Mouse (Mus musculus): Measurements from ENCODE around the gene Cep104. TPM values are rescaled to one million over a fixed set of nuclear protein-coding genes. Genes with fewer than 3 reads are reported as not detected.
A peak's percentile ranks its signal among the peaks of the same experiment; 100 is the strongest.

Cep104 gene
- polyA plus RNA-seq, 1 experiment from 2014 or later = 21.7 TPM

- Histone ChIP-seq H3K4me2 (replicated peaks) (no peak overlapping the region), H3K4me1 (no peaks in the 10 kb centered on the region), H3K36me3 (peaks cover 34% of the 10 kb centered on the region), H3K4me3 (no peak overlapping the region), H3K27ac (replicated peaks) (no peak overlapping the region), H3K27me3 (no peaks in the 10 kb centered on the region), H3K9ac (replicated peaks) (no peak overlapping the region), H3K9me3 (no peaks in the 10 kb centered on the region)
- no peak for ATAC-seq (replicated peaks)
- 91% methylated on average over 5 of the region's 5 CpGs for WGBS
Measured at GRCm38 (mm10) chr4:154005488-154005887, 30.5 kb downstream of the Cep104 start.

- no peak for ATAC-seq (replicated peaks)
- Histone ChIP-seq H3K27me3 (no peaks in the 10 kb centered on the region), H3K27ac (replicated peaks) (no peak overlapping the region), H3K4me2 (replicated peaks) (no peak overlapping the region), H3K9ac (replicated peaks) (no peak overlapping the region), H3K36me3 (peaks cover 34% of the 10 kb centered on the region), H3K9me3 (no peaks in the 10 kb centered on the region), H3K4me3 (no peak overlapping the region), H3K4me1 (peaks cover 6% of the 10 kb centered on the region)
- 93% methylated on average over 6 of the region's 6 CpGs for WGBS
Measured at GRCm38 (mm10) chr4:154006264-154006663, 31.3 kb downstream of the Cep104 start.

GRCm38 (mm10) chr4:154007759-154008158 is 32.8 kb downstream of the Cep104 start:
- Histone ChIP-seq H3K4me2 (replicated peaks) (no peak overlapping the region), H3K9me3 (no peaks in the 10 kb centered on the region), H3K27ac (replicated peaks) (no peak overlapping the region), H3K4me3 (no peak overlapping the region), H3K36me3 (peaks cover 26% of the 10 kb centered on the region), H3K4me1 (peaks cover 12% of the 10 kb centered on the region), H3K27me3 (no peaks in the 10 kb centered on the region), H3K9ac (replicated peaks) (no peak overlapping the region)
- WGBS = 82% methylated on average over 4 of the region's 4 CpGs
- no peak for ATAC-seq (replicated peaks)

- Histone ChIP-seq H3K9me3 (no peaks in the 10 kb centered on the region), H3K4me2 (replicated peaks) (peak overlapping the region; percentile 97), H3K4me3 (peak overlapping the region; percentile 76), H3K4me1 (peaks cover 25% of the 10 kb centered on the region), H3K36me3 (peaks cover 15% of the 10 kb centered on the region), H3K27me3 (no peaks in the 10 kb centered on the region), H3K27ac (replicated peaks) (peak overlapping the region; percentile 53), H3K9ac (replicated peaks) (peak overlapping the region; percentile 73)
- peak; percentile 69; the same call in 1 of the 2 replicates for ATAC-seq (replicated peaks)
- 26% methylated on average over 13 of the region's 13 CpGs for WGBS
Measured at GRCm38 (mm10) chr4:154010907-154011645, 36.1 kb downstream of the Cep104 start.

GRCm38 (mm10) chr4:154011646-154012089 is 36.7 kb downstream of the Cep104 start, which contains the start of gene Lrrc47:
Lrrc47 (plus strand) TSS chr4:154011731.
- Histone ChIP-seq H3K27ac (replicated peaks) (peak within 1 kb of the TSS; percentile 53), H3K36me3 (peaks cover 14% of the 10 kb centered on the region), H3K4me1 (peaks cover 25% of the 10 kb centered on the region), H3K9me3 (no peaks in the 10 kb centered on the region), H3K27me3 (no peaks in the 10 kb centered on the region), H3K4me2 (replicated peaks) (peak within 1 kb of the TSS; percentile 97), H3K4me3 (peak within 1 kb of the TSS; percentile 76), H3K9ac (replicated peaks) (peak within 1 kb of the TSS; percentile 73)
- peak; percentile 96 for ATAC-seq (replicated peaks)
- under 1% methylated on average over 44 of the region's 59 CpGs for WGBS

- peaks cover 25% of the 10 kb centered on the region for H3K4me1 ChIP-seq
- H3K9ac ChIP-seq (replicated peaks) = peak overlapping the region; percentile 73
- H3K27me3 ChIP-seq = no peaks in the 10 kb centered on the region
- no peak overlapping the region for H3K27ac ChIP-seq (replicated peaks)
- H3K4me2 ChIP-seq (replicated peaks) = peak overlapping the region; percentile 97
- no peaks in the 10 kb centered on the region for H3K9me3 ChIP-seq
- ATAC-seq (replicated peaks) = peak; percentile 20
- H3K36me3 ChIP-seq = peaks cover 16% of the 10 kb centered on the region
- peak overlapping the region; percentile 76 for H3K4me3 ChIP-seq
- 2% methylated on average over 55 of the region's 55 CpGs for whole genome bisulfite sequencing
Measured at GRCm38 (mm10) chr4:154012132-154012882, 37.3 kb downstream of the Cep104 start.

- no peak for ATAC-seq (replicated peaks)
- H3K36me3 ChIP-seq = peaks cover 45% of the 10 kb centered on the region
- H3K4me1 ChIP-seq = peaks cover 25% of the 10 kb centered on the region
- no peak overlapping the region for H3K4me2 ChIP-seq (replicated peaks)
- H3K27me3 ChIP-seq = no peaks in the 10 kb centered on the region
- WGBS = 91% methylated on average over 11 of the region's 11 CpGs
- H3K27ac ChIP-seq (replicated peaks) = no peak overlapping the region
- H3K4me3 ChIP-seq = no peak overlapping the region
- H3K9me3 ChIP-seq = no peaks in the 10 kb centered on the region
- H3K9ac ChIP-seq (replicated peaks) = no peak overlapping the region
Measured at GRCm38 (mm10) chr4:154015476-154015875, 40.5 kb downstream of the Cep104 start.

GRCm38 (mm10) chr4:154019571-154019970 is 44.6 kb downstream of the Cep104 start:
- Histone ChIP-seq H3K27me3 (no peaks in the 10 kb centered on the region), H3K9ac (replicated peaks) (no peak overlapping the region), H3K27ac (replicated peaks) (no peak overlapping the region), H3K4me2 (replicated peaks) (no peak overlapping the region), H3K4me1 (no peaks in the 10 kb centered on the region), H3K4me3 (no peak overlapping the region), H3K9me3 (no peaks in the 10 kb centered on the region), H3K36me3 (peaks cover 64% of the 10 kb centered on the region)
- WGBS = 75% methylated on average over 7 of the region's 7 CpGs
- no peak for ATAC-seq (replicated peaks)

- Histone ChIP-seq H3K4me1 (peaks cover 11% of the 10 kb centered on the region), H3K27me3 (peaks cover 9% of the 10 kb centered on the region; the same call in 1 of the 2 replicates), H3K36me3 (peaks cover 56% of the 10 kb centered on the region), H3K4me3 (no peak overlapping the region), H3K9ac (replicated peaks) (no peak overlapping the region), H3K27ac (replicated peaks) (no peak overlapping the region), H3K9me3 (no peaks in the 10 kb centered on the region), H3K4me2 (replicated peaks) (no peak overlapping the region)
- WGBS = 92% methylated on average over 9 of the region's 9 CpGs
- no peak for ATAC-seq (replicated peaks)
Measured at GRCm38 (mm10) chr4:154021432-154021831, 46.4 kb downstream of the Cep104 start.

GRCm38 (mm10) chr4:154022407-154022806 is 47.4 kb downstream of the Cep104 start:
- WGBS = 77% methylated on average over 4 of the region's 4 CpGs
- Histone ChIP-seq H3K4me2 (replicated peaks) (no peak overlapping the region), H3K27ac (replicated peaks) (no peak overlapping the region), H3K9ac (replicated peaks) (no peak overlapping the region), H3K4me1 (peaks cover 11% of the 10 kb centered on the region), H3K36me3 (peaks cover 47% of the 10 kb centered on the region), H3K27me3 (peaks cover 18% of the 10 kb centered on the region; the same call in 1 of the 2 replicates), H3K9me3 (no peaks in the 10 kb centered on the region), H3K4me3 (no peak overlapping the region)
- ATAC-seq (replicated peaks) = 0 out of 2 replicates have a peak, but pooled peaks have one; percentile 5

GRCm38 (mm10) chr4:154022844-154023243 is 47.9 kb downstream of the Cep104 start:
- H3K27ac ChIP-seq (replicated peaks) = no peak overlapping the region
- H3K4me1 ChIP-seq = peaks cover 11% of the 10 kb centered on the region
- no peaks in the 10 kb centered on the region for H3K9me3 ChIP-seq
- ATAC-seq (replicated peaks) = peak; percentile 20; the same call in 1 of the 2 replicates
- H3K9ac ChIP-seq (replicated peaks) = no peak overlapping the region
- no peak overlapping the region for H3K4me2 ChIP-seq (replicated peaks)
- no peak overlapping the region for H3K4me3 ChIP-seq
- peaks cover 18% of the 10 kb centered on the region; the same call in 1 of the 2 replicates for H3K27me3 ChIP-seq
- WGBS = 14% methylated on average over 4 of the region's 4 CpGs
- H3K36me3 ChIP-seq = peaks cover 45% of the 10 kb centered on the region

Data from forebrain, embryonic 15.5 days (tissue).